Mouse (Mus musculus) lung, postnatal 0 days (tissue): ENCODE results near the gene Sorl1. TPM values are rescaled to one million over a fixed set of nuclear protein-coding genes. Genes with fewer than 3 reads are reported as not detected.
A peak's percentile ranks its signal among the peaks of the same experiment; 100 is the strongest.

Experiments used
- ATAC-seq: fragments of 200-750 bp; cut with Nextera tagmentation; 2 replicates; pipeline ENCODE4 v1.8.0; 2017; ENCODE audit warnings: moderate library complexity
- DNase-seq: peaks from one replicate; pipeline ENCODE4 v3.0.0-alpha.2; 2016; ENCODE audit warnings: low spot score
- H3K27ac ChIP-seq: fragments of 300-500 bp; sonication (generic); 2 replicates; pipeline ENCODE4 v1.5.1; 2014; ENCODE audit warnings: antibody characterized with exemption, mild to moderate bottlenecking, low read length, mixed read lengths
- H3K27me3 ChIP-seq: fragments of 300-500 bp; sonication (generic); replicated peaks from 2 replicates; pipeline ENCODE4 v1.6.1; 2014; ENCODE audit warnings: low read length, mixed read lengths; ENCODE audit not compliant: insufficient read depth
- H3K36me3 ChIP-seq: fragments of 300-500 bp; sonication (generic); 2 replicates; pipeline ENCODE4 v1.6.1; 2014; ENCODE audit warnings: low read length, mixed read lengths; ENCODE audit not compliant: insufficient read depth
- H3K4me1 ChIP-seq: fragments of 300-500 bp; sonication (generic); 2 replicates; pipeline ENCODE4 v1.6.1; 2014; ENCODE audit warnings: antibody characterized with exemption, low read depth, low read length, mixed read lengths; ENCODE audit not compliant: insufficient read depth
- H3K4me2 ChIP-seq: fragments of 300-500 bp; sonication (generic); replicated peaks from 2 replicates; pipeline ENCODE4 v1.6.1; 2014; ENCODE audit warnings: low read depth, mild to moderate bottlenecking, low read length, moderate library complexity, mixed read lengths
- H3K4me3 ChIP-seq: fragments of 300-500 bp; sonication (generic); 2 replicates; pipeline ENCODE4 v1.5.1; 2014; ENCODE audit warnings: low read depth, low read length
- H3K9ac ChIP-seq: fragments of 300-500 bp; sonication (generic); replicated peaks from 2 replicates; pipeline ENCODE4 v1.6.1; 2014; ENCODE audit warnings: low read depth, mild to moderate bottlenecking
- H3K9me3 ChIP-seq: fragments of 300-500 bp; sonication (generic); 2 replicates; pipeline ENCODE4 v1.6.1; 2016; ENCODE audit warnings: low read length, mixed read lengths
- CTCF ChIP-seq: IDR thresholded peaks from 2 replicates; pipeline ENCODE4 v1.5.1; 2016; ENCODE audit warnings: antibody characterized with exemption, mild to moderate bottlenecking
- EP300 ChIP-seq: IDR thresholded peaks from 2 replicates; pipeline ENCODE4 v1.6.1; 2016; ENCODE audit warnings: antibody characterized with exemption, mild to moderate bottlenecking, control low read depth
- WGBS: fragments of 180-500 bp; shearing (Covaris S2); extraction: QIAGEN DNeasy Blood & Tissue Kit; methylation state at CpG from one replicate; pipeline ENCODE4 v1.1.7; 2014; 5-methylcytosine and 5-hydroxymethylcytosine counted together
- polyA plus RNA-seq: library from polyadenylated mRNA; unstranded; fragments of >200 nt; fragmentation: Nextera tagmentation; extraction: Ambion mirVana; gene quantifications from 2 replicates; pipeline ENCODE4 v1.2.1, GENCODE M21; 2015

Gene Sorl1
- polyA plus RNA-seq, 1 experiment from 2014 or later, result 18.4 TPM

DNA sequence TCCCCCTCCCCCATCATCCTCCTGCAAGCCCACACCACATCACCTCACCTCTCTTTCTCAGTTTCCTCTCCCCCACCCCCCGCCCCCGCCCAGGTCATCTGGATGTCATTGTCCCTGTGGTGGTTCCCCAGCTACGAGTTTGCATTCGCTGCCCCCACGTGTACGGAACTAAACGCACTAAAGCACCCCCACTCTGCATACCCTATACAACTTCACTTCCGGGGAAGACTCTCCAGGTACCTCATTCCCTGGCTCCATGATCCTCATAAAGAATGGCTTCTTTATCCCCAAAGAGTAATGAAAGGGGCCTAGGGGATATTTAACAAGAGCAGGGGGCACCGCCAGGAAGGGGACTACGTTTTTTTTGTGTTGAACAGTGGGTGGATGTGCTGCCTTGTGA lies 188.1 kb downstream of the Sorl1 start:
- Histone ChIP-seq H3K9me3 (no peaks in the 10 kb centered on the region), H3K27me3 (no peaks in the 10 kb centered on the region), H3K27ac (no peak overlapping the region), H3K4me2 (peak overlapping the region; percentile 70), H3K9ac (no peak overlapping the region), H3K4me1 (no peaks in the 10 kb centered on the region), H3K4me3 (peak overlapping the region; percentile 28; the same call in 1 of the 2 replicates), H3K36me3 (no peaks in the 10 kb centered on the region)
- TF ChIP-seq EP300, result no peak
- no peak for TF ChIP-seq CTCF
- 0 out of 2 replicates have a peak, but pooled peaks have one; percentile 8 for ATAC-seq
- no peak for DNase-seq
- 5% methylated on average over 9 of the region's 10 CpGs for WGBS

DNA sequence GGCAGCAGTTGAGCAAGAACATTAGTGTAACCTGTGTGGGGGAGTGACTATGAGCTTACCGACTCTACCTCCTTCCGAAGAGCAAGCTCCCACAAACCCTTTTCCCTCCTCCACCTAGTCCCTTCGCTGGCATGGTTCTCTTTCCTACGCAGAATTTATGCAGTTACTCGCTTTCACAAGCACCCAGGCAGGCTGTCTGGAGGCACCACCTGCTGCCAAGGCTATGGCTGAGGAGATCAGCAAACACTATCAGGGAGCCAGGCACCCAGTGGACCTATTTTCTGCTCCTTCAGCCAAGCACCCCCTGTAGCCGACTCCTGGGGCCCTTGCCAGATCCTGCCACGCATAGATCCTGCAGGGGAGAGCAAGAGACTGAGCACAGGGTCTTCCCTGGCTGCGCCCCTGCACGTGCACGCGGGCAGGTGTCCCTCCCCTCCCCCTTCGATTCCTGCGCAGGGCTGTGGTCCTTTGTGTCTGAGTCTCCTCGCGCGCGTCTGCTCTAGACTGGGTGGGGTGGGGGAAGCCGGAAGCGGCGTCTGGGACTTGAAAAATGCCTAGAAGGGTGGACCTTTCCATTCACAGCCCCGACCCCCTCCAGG lies 188.6 kb downstream of the Sorl1 start:
- H3K4me2 ChIP-seq, result peak overlapping the region; percentile 70
- H3K4me1 ChIP-seq, result no peaks in the 10 kb centered on the region
- no peaks in the 10 kb centered on the region for H3K36me3 ChIP-seq
- no peaks in the 10 kb centered on the region for H3K9me3 ChIP-seq
- WGBS, result 3% methylated on average over 21 of the region's 21 CpGs
- no peak overlapping the region for H3K9ac ChIP-seq
- DNase-seq (peak; percentile 32), ATAC-seq (peak; percentile 60)
- peak overlapping the region; percentile 28 for H3K4me3 ChIP-seq
- H3K27ac ChIP-seq, result no peak overlapping the region
- no peaks in the 10 kb centered on the region for H3K27me3 ChIP-seq
- TF ChIP-seq EP300 (no peak), CTCF (no peak)

DNA sequence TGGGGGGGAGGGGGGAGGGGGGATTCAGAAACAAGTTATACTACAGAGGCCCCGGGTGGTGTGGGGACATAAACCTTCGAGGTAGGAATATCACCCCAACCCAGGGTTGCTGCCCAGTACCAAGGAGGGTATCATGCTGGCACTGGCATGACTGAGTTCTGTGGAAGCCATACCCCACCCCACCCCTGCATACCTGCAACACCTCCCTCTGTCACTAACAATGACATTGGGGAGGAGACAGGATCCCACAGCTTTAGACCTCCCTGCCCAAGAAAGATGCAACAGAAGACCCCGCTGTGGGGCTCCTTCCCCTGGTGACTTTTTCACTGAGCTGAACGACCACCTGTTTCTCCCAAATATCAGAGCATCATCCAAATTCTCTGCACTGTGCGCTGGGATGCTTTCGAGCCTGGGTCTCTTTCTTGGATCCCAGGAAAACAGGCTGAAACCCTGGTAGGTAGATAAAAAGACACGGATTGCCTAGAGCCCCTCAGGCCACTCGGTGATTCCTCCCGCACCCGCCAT lies 189.2 kb downstream of the Sorl1 start:
- H3K27ac ChIP-seq, result no peak overlapping the region
- H3K36me3 ChIP-seq, result no peaks in the 10 kb centered on the region
- no peaks in the 10 kb centered on the region for H3K4me1 ChIP-seq
- no peak overlapping the region for H3K9ac ChIP-seq
- H3K27me3 ChIP-seq, result no peaks in the 10 kb centered on the region
- TF ChIP-seq EP300 (no peak), CTCF (no peak)
- no peak for DNase-seq
- 20% methylated on average over 10 of the region's 10 CpGs for WGBS
- peak overlapping the region; percentile 28; the same call in 1 of the 2 replicates for H3K4me3 ChIP-seq
- H3K9me3 ChIP-seq, result no peaks in the 10 kb centered on the region
- peak overlapping the region; percentile 70 for H3K4me2 ChIP-seq
- ATAC-seq, result no peak

DNA sequence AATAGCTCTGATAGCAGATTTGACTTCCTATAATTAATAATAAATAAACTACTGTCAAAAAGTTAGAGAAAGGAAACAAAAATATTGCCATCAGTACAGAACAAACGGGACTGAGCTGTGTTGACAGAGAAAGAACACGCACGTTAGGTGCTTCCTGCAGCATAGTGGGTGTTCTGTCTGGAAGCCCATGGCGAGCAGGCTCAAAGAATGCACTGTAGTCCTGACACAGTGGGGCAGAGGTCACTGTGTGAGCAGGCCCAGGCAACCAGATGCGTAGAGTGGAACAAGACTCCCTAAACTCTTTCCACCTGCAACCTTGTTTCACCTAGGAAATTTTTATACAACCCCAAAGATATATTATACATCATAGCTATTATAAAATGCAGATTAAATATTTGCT lies 194.1 kb downstream of the Sorl1 start:
- H3K4me2 ChIP-seq, result no peak overlapping the region
- TF ChIP-seq CTCF (no peak), EP300 (no peak)
- no peaks in the 10 kb centered on the region for H3K27me3 ChIP-seq
- no peak overlapping the region for H3K27ac ChIP-seq
- no peaks in the 10 kb centered on the region for H3K4me1 ChIP-seq
- H3K4me3 ChIP-seq, result no peak overlapping the region
- no peaks in the 10 kb centered on the region for H3K36me3 ChIP-seq
- WGBS, result 61% methylated on average over 5 of the region's 5 CpGs
- DNase-seq, result no peak
- no peaks in the 10 kb centered on the region for H3K9me3 ChIP-seq
- H3K9ac ChIP-seq, result no peak overlapping the region
- ATAC-seq, result no peak

DNA sequence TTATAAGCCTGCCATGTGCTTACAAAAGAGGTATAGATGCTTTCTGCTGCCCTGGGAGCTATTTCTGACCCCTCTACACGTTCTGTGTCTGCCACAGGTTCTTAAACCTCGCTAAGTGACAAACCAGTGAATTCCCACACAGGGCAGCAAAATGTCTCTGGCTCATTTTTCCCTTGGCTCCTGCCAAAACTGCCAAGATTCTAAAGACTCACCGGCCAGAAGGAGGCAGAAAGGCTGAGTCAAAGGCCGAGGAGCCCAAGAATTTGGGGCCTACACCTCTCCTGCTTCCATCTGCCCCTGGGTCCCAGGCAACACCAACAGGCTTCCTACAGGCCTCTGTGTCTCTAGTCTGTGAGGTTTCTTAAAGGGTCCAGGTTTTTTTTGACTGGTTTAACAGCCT lies 198.4 kb downstream of the Sorl1 start:
- Histone ChIP-seq H3K36me3 (no peaks in the 10 kb centered on the region), H3K9me3 (no peaks in the 10 kb centered on the region), H3K27me3 (no peaks in the 10 kb centered on the region), H3K4me1 (no peaks in the 10 kb centered on the region), H3K4me2 (no peak overlapping the region), H3K27ac (no peak overlapping the region), H3K4me3 (no peak overlapping the region), H3K9ac (no peak overlapping the region)
- WGBS, result 57% methylated on average over 4 of the region's 4 CpGs
- TF ChIP-seq CTCF (no peak), EP300 (no peak)
- ATAC-seq (no peak), DNase-seq (no peak)

DNA sequence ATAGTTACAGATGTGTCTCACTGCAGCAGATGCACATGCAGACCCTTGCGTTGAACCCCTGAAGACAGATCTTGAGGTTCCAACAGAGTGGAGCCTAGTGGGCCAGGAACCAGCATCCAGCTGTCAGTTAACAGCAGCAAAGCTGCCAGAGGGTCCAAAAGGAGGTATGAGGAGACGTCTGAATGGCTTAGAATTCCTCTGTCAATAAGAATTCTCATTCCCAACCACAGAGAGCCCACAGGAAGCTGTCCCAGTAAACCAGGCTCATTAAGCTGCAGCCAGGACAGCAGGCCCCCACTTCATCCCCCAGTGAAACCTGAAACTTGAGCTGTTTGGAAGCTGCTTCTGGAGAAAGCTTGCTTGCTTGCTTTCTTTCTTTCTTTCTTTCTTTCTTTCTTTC lies 200.0 kb downstream of the Sorl1 start:
- Histone ChIP-seq H3K4me2 (no peak overlapping the region), H3K9me3 (no peaks in the 10 kb centered on the region), H3K27me3 (no peaks in the 10 kb centered on the region), H3K4me1 (no peaks in the 10 kb centered on the region), H3K9ac (no peak overlapping the region), H3K4me3 (no peak overlapping the region), H3K36me3 (no peaks in the 10 kb centered on the region), H3K27ac (no peak overlapping the region)
- TF ChIP-seq EP300 (no peak), CTCF (no peak)
- DNase-seq (no peak), ATAC-seq (no peak)
- WGBS, result 45% methylated on average over 2 of the region's 2 CpGs

DNA sequence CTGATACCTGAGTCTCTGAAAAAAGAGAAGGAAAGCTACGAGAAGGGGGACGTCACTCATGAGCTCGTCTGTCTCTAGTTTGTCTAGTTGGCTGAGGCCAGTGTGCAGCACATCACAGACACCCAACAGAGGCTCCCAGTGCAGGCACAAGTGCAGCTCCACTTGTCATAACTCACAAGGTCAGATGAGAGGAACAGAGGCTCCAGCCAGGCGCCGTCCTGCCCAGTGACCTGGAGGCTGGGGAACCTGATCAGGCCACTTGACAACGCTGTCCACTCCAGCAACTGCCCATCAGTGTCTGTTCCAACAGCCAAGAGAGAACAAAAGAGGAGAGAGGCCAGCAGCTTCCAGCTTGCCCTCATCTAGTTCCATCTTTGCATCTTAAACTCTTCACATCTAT lies 201.7 kb downstream of the Sorl1 start:
- Histone ChIP-seq H3K4me2 (no peak overlapping the region), H3K4me1 (no peaks in the 10 kb centered on the region), H3K27ac (no peak overlapping the region), H3K36me3 (no peaks in the 10 kb centered on the region), H3K9ac (no peak overlapping the region), H3K9me3 (no peaks in the 10 kb centered on the region), H3K4me3 (no peak overlapping the region), H3K27me3 (no peaks in the 10 kb centered on the region)
- TF ChIP-seq EP300, result no peak
- WGBS, result 50% methylated on average over 6 of the region's 6 CpGs
- DNase-seq (no peak), ATAC-seq (no peak)
